Mouse (Mus musculus) cortical plate, adult 2 months (tissue): ENCODE data around the gene Fads2.

Source experiments
- CTCF ChIP-seq: fragments of 200-500 bp; IDR thresholded peaks from 2 replicates; pipeline ENCODE4 v1.5.1; 2011; ENCODE audit warnings: mild to moderate bottlenecking, control low read depth, low read length; ENCODE audit not compliant: insufficient read depth; ENCODE audit errors: extremely low read depth
- POLR2A ChIP-seq: fragments of 200-500 bp; IDR thresholded peaks from 2 replicates; pipeline ENCODE4 v1.6.1; 2011; ENCODE audit warnings: mild to moderate bottlenecking, low read length, control low read depth; ENCODE audit not compliant: insufficient read depth; ENCODE audit errors: extremely low read depth

DNA sequence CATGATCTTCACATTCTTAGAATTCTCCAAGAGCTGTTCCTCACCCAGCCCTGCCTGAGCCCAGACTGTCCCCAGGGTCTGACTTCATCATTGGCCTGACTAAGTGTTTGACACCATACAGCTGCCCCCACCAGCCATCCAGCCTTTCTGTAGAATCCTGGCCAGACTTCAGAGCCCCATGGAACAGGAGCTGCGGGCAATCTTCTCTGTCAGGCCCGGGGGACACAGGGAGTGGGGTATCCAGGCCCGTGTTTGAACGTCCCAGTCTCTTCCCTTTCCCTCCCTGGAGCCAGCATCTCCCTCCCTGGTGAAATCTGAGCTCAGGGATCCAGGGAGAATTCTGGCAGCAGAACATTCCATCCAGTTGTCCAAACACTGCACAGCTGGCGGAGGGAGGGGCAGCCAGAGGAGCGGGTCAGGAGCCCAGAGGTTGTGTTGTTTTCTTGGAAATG is 88.7 kb downstream of the Fads2 start:
- TF ChIP-seq POLR2A (no peak), CTCF (no peak)
